Mouse (Mus musculus) thymus, adult 2 months (tissue): ENCODE results near the gene Smg9. TPM values are rescaled to one million over a fixed set of nuclear protein-coding genes. Genes with fewer than 3 reads are reported as not detected.

Experiments
- DNase-seq: peaks from one replicate; pipeline ENCODE4 v3.0.0; 2021
- H3K27ac ChIP-seq: fragments of 200-500 bp; 2 replicates; pipeline ENCODE4 v1.5.1; 2012; ENCODE audit warnings: low read length, control low read depth; ENCODE audit not compliant: control insufficient read depth, insufficient read depth
- H3K27me3 ChIP-seq: fragments of 200-500 bp; 2 replicates; pipeline ENCODE4 v1.6.1; 2012; ENCODE audit warnings: mild to moderate bottlenecking, low read length, moderate library complexity, mixed read lengths; ENCODE audit not compliant: control insufficient read depth, insufficient read depth
- H3K36me3 ChIP-seq: fragments of 200-500 bp; 2 replicates; pipeline ENCODE4 v1.6.1; 2012; ENCODE audit warnings: mild to moderate bottlenecking, low read length, moderate library complexity; ENCODE audit not compliant: control insufficient read depth, insufficient read depth
- H3K4me1 ChIP-seq: fragments of 200-500 bp; replicated peaks from 2 replicates; pipeline ENCODE4 v1.6.1; 2012; ENCODE audit warnings: low read length; ENCODE audit not compliant: control insufficient read depth, insufficient read depth
- H3K4me3 ChIP-seq: fragments of 200-500 bp; 2 replicates; pipeline ENCODE4 v1.5.1; 2012; ENCODE audit warnings: mild to moderate bottlenecking, low read length, control low read depth, moderate library complexity; ENCODE audit not compliant: control insufficient read depth, insufficient read depth
- CTCF ChIP-seq: fragments of 200-500 bp; IDR thresholded peaks from 2 replicates; pipeline ENCODE4 v1.5.1; 2012; ENCODE audit warnings: mild to moderate bottlenecking, control low read depth, low read length, moderate library complexity, borderline replicate concordance; ENCODE audit not compliant: control insufficient read depth, poor library complexity, insufficient read depth; ENCODE audit errors: extremely low read depth
- POLR2A ChIP-seq: fragments of 200-500 bp; IDR thresholded peaks from 2 replicates; pipeline ENCODE4 v1.6.1; 2012; ENCODE audit warnings: mild to moderate bottlenecking, low read length, control low read depth, moderate library complexity; ENCODE audit not compliant: control insufficient read depth, poor library complexity, insufficient read depth; ENCODE audit errors: extremely low read depth
- WGBS: fragments of 180-500 bp; shearing (Covaris S2); methylation state at CpG from one replicate; pipeline ENCODE4 v1.1.7; 2018; 5-methylcytosine and 5-hydroxymethylcytosine counted together
- polyA plus RNA-seq: library from polyadenylated mRNA; depleted of rRNA; stranded (reverse); fragments of >200 nt; gene quantifications from 2 replicates; pipeline ENCODE4 v1.2.3, GENCODE M21; 2012

Gene Smg9
- polyA plus RNA-seq, 1 experiment, result 168 TPM

DNA sequence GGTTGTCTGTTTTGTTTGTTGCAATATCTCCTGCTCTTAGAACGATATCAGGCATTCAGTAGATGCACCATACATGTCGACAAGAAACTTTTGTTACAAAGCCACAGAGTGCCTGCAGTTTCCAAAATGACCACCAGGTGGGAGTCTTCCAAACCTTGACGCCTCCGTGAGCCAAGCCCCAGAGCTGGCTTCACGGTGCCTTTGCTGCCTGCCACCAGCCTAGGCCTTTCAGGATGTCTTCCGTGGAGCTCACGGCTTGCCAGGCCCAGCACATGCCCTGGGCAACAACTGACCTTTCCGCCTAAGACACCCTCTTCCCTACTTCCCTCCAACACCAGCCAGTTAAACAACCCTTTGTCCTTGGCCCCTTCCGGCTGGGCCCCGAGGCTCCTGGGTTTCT, 34.6 kb upstream of the Smg9 start:
- TF ChIP-seq POLR2A, result no peak
- TF ChIP-seq CTCF, result peak; percentile 93
- DNase-seq, result peak; percentile 92
- 21% methylated on average over 10 of the region's 10 CpGs for WGBS
- Histone ChIP-seq H3K36me3 (no peaks in the 10 kb centered on the region), H3K4me3 (no peak overlapping the region), H3K27me3 (no peaks in the 10 kb centered on the region), H3K27ac (no peak overlapping the region), H3K4me1 (peaks cover 34% of the 10 kb centered on the region)

DNA sequence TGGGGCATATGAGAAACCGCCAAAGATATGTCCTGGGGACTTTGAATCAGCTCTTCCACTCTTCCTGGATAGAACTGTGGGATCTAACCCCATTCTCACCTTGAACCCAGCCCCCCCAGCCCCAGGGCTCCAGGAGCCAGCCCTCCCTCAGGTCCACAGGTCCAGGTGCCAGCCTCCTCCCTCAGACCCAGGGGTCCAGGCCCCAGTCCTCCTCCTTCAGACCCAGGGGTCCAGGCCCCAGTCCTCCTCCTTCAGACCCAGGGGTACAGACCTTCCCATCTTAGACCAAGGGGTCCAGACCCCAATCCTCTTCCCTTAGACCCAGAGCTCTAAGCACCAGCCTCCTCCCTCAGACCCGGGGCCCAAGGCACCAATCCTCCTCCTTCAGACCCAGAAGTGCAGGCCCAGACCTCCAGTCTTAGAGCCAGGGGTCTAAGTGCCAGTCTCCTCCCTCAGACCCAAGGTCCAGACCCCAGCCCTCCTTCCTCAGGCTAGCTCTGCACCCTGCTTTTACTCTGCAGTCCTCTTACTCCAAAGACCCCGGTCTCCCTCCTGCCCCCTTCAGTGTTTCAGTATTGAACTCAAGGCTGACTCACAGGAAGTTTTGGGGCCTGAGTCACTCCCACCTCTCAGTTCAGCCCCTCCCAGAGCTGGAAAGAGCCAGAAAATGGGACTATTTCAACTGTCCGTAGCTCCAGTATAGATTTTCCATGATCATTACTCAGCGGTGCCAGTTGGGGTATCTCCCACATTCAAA, 34.0 kb upstream of the Smg9 start:
- peaks cover 34% of the 10 kb centered on the region for H3K4me1 ChIP-seq
- H3K36me3 ChIP-seq, result no peaks in the 10 kb centered on the region
- no peak overlapping the region for H3K4me3 ChIP-seq
- TF ChIP-seq POLR2A, result no peak
- TF ChIP-seq CTCF, result no peak
- H3K27me3 ChIP-seq, result no peaks in the 10 kb centered on the region
- no peak for DNase-seq
- 76% methylated on average over 5 of the region's 5 CpGs for WGBS
- no peak overlapping the region for H3K27ac ChIP-seq

DNA sequence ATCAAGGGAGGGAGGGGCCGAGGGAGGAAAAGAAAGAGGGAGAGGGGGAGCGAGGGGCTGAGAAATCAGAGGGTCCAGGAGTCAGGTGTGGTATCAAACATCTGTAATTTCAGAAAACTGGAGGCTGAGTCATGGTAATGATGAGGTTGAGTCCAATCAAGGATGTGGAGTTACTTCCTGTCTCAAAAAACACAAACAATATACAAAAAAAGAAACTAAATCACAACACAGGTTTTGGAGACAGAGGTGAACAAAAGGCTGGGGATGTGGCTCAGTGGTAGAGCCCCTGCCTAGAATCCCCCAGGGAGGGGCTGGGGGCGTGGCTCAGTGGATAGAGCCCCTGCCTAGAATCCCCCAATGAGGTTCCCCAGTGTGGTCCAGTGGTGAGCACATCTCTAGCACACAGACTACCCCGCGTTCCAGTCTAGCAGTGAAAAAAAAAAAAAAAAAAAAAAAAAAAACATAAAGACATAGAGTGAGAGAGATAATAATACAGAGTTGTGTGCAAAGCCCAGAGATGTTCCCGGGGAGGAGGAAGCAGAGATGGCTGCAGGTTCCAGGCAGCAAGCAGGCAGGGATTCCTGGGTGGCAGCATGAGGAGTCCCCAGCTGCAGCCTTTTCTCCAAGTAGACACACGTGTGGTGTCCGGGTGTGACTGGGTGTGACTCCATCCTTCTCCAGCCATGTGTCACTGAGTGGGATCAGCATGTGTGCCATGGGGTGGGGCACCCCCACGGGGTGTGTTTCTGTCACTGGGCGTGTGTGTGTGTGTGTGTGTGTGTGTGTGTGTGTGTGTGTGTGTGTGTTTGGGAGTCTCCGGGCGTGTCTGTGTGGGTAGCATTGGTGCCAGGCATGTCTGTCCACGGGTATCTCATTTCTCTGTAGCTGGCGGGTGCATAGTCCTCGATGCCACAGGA, 32.4 kb upstream of the Smg9 start:
- DNase-seq, result no peak
- H3K27ac ChIP-seq, result no peak overlapping the region
- TF ChIP-seq CTCF, result no peak
- TF ChIP-seq POLR2A, result no peak
- 79% methylated on average over 15 of the region's 15 CpGs for WGBS
- no peak overlapping the region for H3K4me3 ChIP-seq
- peaks cover 34% of the 10 kb centered on the region for H3K4me1 ChIP-seq
- no peaks in the 10 kb centered on the region for H3K36me3 ChIP-seq
- no peaks in the 10 kb centered on the region for H3K27me3 ChIP-seq

DNA sequence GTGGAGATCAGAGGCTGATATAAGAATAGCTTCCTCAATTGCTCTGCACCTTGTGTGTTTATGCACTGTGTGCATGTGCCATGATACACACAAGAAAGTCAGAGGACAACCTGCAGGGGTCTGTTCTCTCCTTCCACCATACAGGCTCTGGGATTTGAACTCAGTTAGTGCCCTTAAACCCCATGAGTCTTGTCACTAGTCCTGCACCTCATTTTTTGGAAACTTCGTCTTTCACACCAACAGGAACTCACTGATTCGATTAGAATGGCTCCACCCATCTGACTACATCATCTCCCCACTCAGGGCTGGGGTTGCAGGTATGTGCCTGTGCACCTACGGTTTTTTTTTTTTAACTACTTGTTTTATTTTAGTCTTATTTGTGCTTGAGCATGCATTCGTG, 31.2 kb upstream of the Smg9 start:
- TF ChIP-seq CTCF (no peak), POLR2A (no peak)
- DNase-seq, result no peak
- Histone ChIP-seq H3K36me3 (no peaks in the 10 kb centered on the region), H3K4me3 (no peak overlapping the region), H3K27ac (no peak overlapping the region), H3K4me1 (peaks cover 44% of the 10 kb centered on the region), H3K27me3 (no peaks in the 10 kb centered on the region)
- WGBS, result 58% methylated on average over 4 of the region's 4 CpGs

DNA sequence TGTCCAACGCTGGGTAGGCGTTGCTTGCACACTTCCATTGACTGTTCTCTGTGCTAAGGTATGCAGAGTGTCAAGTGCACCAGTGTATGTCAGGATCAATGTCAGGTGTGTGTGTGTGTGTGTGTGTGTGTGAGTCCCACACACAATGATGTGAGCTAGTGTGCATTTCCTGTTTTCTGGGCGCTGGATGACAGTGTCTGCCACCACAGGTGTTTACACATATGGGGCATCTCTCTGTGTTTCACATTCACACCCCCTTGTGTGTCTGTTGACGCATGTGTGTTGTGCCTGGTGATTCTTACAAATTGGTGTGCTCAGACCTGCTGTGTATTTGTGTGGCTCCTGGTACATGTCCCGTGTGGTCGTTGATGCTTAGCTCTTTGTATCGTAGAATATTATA, 30.5 kb upstream of the Smg9 start:
- no peak for TF ChIP-seq POLR2A
- TF ChIP-seq CTCF, result no peak
- no peaks in the 10 kb centered on the region for H3K36me3 ChIP-seq
- DNase-seq, result no peak
- WGBS, result 63% methylated on average over 7 of the region's 7 CpGs
- H3K27ac ChIP-seq, result peak overlapping the region; percentile 97
- H3K4me3 ChIP-seq, result no peak overlapping the region
- H3K4me1 ChIP-seq, result peaks cover 48% of the 10 kb centered on the region
- no peaks in the 10 kb centered on the region for H3K27me3 ChIP-seq

DNA sequence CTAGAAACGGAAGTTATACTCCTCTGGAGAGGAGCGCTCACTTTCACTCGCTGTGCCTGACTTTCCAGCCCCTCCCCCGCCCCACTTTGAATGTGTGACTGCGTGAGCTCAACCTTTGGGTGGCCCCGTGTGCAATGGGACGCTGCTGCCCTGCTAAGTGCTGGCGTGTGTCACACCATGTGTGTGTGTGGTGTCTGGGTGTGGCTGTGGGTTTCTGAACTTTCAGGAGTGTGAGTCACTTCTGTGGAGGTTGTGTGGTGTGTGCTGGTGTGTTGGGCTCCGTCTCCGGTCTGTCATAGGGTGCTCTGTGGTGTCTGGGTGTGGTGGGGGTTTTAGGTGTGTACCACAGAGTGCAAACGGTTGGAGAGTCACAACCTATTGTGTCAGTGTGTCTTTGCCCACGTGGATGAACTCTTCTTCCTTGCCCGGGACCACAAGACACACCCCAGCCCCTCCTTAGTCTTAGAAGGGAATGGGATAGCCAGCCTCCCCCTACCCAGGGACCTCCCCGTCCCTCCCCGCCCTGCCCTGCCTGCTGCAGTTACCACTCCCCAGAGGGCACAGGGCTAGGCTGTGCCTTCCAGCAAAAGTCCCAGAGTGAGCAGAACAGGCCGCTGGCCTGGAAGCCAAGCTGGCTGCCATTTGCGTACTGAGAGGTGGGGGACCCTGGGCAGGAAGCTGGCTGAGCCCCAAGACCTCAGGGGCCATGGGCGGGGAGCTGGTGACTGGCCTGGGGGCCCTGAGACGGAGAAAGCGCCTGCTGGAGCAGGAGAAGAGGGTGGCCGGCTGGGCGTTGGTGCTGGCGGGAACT, 29.5 kb upstream of the Smg9 start, which contains the start of gene Kcnn4:
Gene Kcnn4 (plus strand): TSS at position 533 of the 811 bp plus-strand sequence.
- Histone ChIP-seq H3K4me1 (peaks cover 55% of the 10 kb centered on the region), H3K4me3 (peak within 1 kb of the TSS; percentile 89), H3K27ac (peak within 1 kb of the TSS; percentile 97)

More for the DNA sequence above, 29.5 kb upstream of the Smg9 start, which contains the start of gene Kcnn4:
- no peak for TF ChIP-seq CTCF
- peak; percentile 88 for TF ChIP-seq POLR2A
- WGBS, result 2% methylated on average over 23 of the region's 23 CpGs
- peak; percentile 76 for DNase-seq
- no peaks in the 10 kb centered on the region for H3K27me3 ChIP-seq
- H3K36me3 ChIP-seq, result no peaks in the 10 kb centered on the region
